Mouse (Mus musculus) liver, postnatal 0 days (tissue): ENCODE results near the gene Tbx21. TPM values are rescaled to one million over a fixed set of nuclear protein-coding genes. Genes with fewer than 3 reads are reported as not detected.

Source experiments
- ATAC-seq: fragments of 200-750 bp; cut with Nextera tagmentation; 2 replicates; pipeline ENCODE4 v1.8.0; 2017; ENCODE audit warnings: mild to moderate bottlenecking, moderate library complexity
- DNase-seq: peaks from one replicate; pipeline ENCODE4 v3.0.0-alpha.2; 2016
- H3K27ac ChIP-seq: fragments of 300-500 bp; sonication (generic); 2 replicates; pipeline ENCODE4 v1.5.1; 2014; ENCODE audit warnings: antibody characterized with exemption, moderate library complexity, mild to moderate bottlenecking, low read depth
- H3K27me3 ChIP-seq: fragments of 300-500 bp; sonication (generic); 2 replicates; pipeline ENCODE4 v1.6.1; 2014; ENCODE audit warnings: low read length, control low read depth, mixed read lengths; ENCODE audit not compliant: insufficient read depth
- H3K36me3 ChIP-seq: fragments of 300-500 bp; sonication (generic); replicated peaks from 2 replicates; pipeline ENCODE4 v1.6.1; 2014; ENCODE audit warnings: mild to moderate bottlenecking, control low read depth, low read length, moderate library complexity, mixed read lengths; ENCODE audit not compliant: insufficient read depth
- H3K4me1 ChIP-seq: fragments of 300-500 bp; sonication (generic); 2 replicates; pipeline ENCODE4 v1.6.1; 2014; ENCODE audit warnings: antibody characterized with exemption, mild to moderate bottlenecking, control low read depth; ENCODE audit not compliant: insufficient read depth
- H3K4me2 ChIP-seq: fragments of 300-500 bp; sonication (generic); 2 replicates; pipeline ENCODE4 v1.6.1; 2014; ENCODE audit warnings: low read depth, mild to moderate bottlenecking, low read length, moderate library complexity, mixed read lengths
- H3K4me3 ChIP-seq: fragments of 300-500 bp; sonication (generic); 2 replicates; pipeline ENCODE4 v1.5.1; 2014; ENCODE audit warnings: low read depth, low read length
- H3K9ac ChIP-seq: fragments of 300-500 bp; sonication (generic); replicated peaks from 2 replicates; pipeline ENCODE4 v1.6.1; 2014; ENCODE audit warnings: mild to moderate bottlenecking, moderate library complexity
- H3K9me3 ChIP-seq: fragments of 300-500 bp; sonication (generic); 2 replicates; pipeline ENCODE4 v1.6.1; 2016; ENCODE audit warnings: mild to moderate bottlenecking, control low read depth, low read length, mixed read lengths
- CTCF ChIP-seq: sonication (generic); IDR thresholded peaks from 2 replicates; pipeline ENCODE4 v1.5.1; 2016; ENCODE audit warnings: antibody characterized with exemption, low read depth
- EP300 ChIP-seq: IDR thresholded peaks from 2 replicates; pipeline ENCODE4 v1.6.1; 2016; ENCODE audit warnings: antibody characterized with exemption, low read depth, mild to moderate bottlenecking
- WGBS: fragments of 180-500 bp; shearing (Covaris S2); extraction: QIAGEN DNeasy Blood & Tissue Kit; methylation state at CpG from one replicate; pipeline ENCODE4 v1.1.7; 2014; ENCODE audit not compliant: insufficient replicate concordance; 5-methylcytosine and 5-hydroxymethylcytosine counted together
- polyA plus RNA-seq: library from polyadenylated mRNA; unstranded; fragments of >200 nt; fragmentation: Nextera tagmentation; extraction: Ambion mirVana; gene quantifications from 2 replicates; pipeline ENCODE4 v1.2.1, GENCODE M21; 2015

Gene Tbx21
- polyA plus RNA-seq, 1 experiment from 2014 or later, result 0.27 TPM

DNA sequence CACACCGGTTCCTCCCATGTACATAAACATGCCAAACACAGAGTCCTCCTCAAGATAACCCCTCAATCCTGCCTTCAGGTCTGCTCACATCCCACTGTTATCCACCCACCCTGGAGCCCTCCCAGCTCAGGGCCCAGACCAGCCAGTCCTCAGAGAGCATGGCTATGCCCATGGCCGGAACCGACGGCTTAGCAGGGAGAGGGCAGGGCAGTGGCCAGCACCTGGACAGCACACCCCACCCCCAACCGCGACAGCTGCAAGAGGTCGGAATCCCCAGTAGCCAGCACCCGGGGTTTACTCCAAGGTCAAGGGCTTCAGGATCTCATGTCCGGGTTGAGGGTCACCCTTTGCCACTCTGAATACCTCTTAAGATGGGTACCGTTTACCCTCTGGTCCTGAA is 5.1 kb upstream of the Tbx21 start:
- H3K9ac ChIP-seq, result no peak overlapping the region
- no peak for ATAC-seq
- H3K27me3 ChIP-seq, result peaks cover 20% of the 10 kb centered on the region
- no peak for TF ChIP-seq CTCF
- TF ChIP-seq EP300, result no peak
- no peak overlapping the region for H3K4me3 ChIP-seq
- no peak for DNase-seq
- H3K4me1 ChIP-seq, result peaks cover under 1% of the 10 kb centered on the region; the same call in 1 of the 2 replicates
- no peak overlapping the region for H3K27ac ChIP-seq
- no peaks in the 10 kb centered on the region for H3K9me3 ChIP-seq
- H3K4me2 ChIP-seq, result no peak overlapping the region
- 68% methylated on average over 10 of the region's 10 CpGs for WGBS
- no peaks in the 10 kb centered on the region for H3K36me3 ChIP-seq

DNA sequence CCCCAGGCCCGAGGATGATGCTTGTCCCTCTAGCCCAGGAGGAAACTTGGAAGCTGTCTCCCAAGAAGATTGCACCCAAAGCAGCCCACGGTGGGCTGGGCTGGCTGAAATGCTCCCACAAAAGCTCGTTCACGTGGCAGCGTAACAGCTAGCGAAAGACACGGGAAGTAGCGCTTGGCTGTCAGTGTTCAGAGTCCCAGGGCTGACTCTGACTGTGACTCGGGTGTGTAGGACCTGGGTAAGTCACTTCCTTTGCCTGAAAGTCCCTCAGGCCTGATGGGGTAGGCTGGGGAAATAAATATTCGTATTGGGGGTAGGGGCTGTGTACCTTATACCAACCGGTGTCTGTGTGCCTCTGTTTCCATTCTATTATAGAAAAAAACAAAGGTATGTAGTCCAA is 666 bp upstream of the Tbx21 start:
- peaks cover 45% of the 10 kb centered on the region for H3K27me3 ChIP-seq
- H3K9me3 ChIP-seq, result no peaks in the 10 kb centered on the region
- H3K36me3 ChIP-seq, result no peaks in the 10 kb centered on the region
- ATAC-seq, result no peak
- WGBS, result 5% methylated on average over 11 of the region's 11 CpGs
- DNase-seq, result no peak
- H3K4me1 ChIP-seq, result peaks cover 8% of the 10 kb centered on the region; the same call in 1 of the 2 replicates
- H3K27ac ChIP-seq, result no peak overlapping the region
- peak overlapping the region; percentile 41 for H3K4me3 ChIP-seq
- TF ChIP-seq EP300, result no peak
- TF ChIP-seq CTCF, result no peak
- peak overlapping the region; percentile 65 for H3K4me2 ChIP-seq
- H3K9ac ChIP-seq, result no peak overlapping the region

DNA sequence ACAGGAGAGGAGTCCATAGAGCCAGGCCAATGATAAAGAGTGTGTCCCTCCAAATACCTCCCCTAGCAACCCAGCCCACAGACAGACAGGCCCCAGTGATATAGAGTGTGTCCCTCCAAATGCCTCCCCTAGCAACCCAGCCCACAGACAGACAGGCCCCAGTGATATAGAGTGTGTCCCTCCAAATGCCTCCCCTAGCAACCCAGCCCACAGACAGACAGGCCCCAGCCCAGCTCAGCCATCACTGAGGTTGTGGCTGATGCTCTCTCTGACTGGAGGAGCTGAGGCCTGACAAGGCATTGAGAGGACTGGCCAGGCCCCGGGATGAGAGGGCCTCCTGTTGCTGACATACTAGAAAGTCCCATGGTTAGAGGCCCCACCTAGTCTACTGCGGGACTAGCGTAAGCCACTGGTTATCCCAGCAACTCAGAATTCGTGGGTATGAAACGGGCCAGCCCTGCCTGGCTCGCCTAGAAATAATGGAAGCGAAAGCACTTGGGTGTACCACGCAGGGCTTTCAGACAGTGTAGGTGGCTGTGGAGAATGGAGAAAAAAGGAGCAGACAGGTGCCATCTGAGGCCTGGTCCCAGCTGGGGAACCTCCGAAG is 2.5 kb downstream of the Tbx21 start:
- TF ChIP-seq EP300 (no peak), CTCF (no peak)
- DNase-seq, result no peak
- no peaks in the 10 kb centered on the region for H3K36me3 ChIP-seq
- no peak overlapping the region for H3K27ac ChIP-seq
- no peak overlapping the region for H3K4me3 ChIP-seq
- H3K27me3 ChIP-seq, result peaks cover 40% of the 10 kb centered on the region
- no peak overlapping the region for H3K9ac ChIP-seq
- ATAC-seq, result no peak
- peaks cover 8% of the 10 kb centered on the region; the same call in 1 of the 2 replicates for H3K4me1 ChIP-seq
- H3K9me3 ChIP-seq, result no peaks in the 10 kb centered on the region
- H3K4me2 ChIP-seq, result no peak overlapping the region
- WGBS, result 82% methylated on average over 9 of the region's 9 CpGs

DNA sequence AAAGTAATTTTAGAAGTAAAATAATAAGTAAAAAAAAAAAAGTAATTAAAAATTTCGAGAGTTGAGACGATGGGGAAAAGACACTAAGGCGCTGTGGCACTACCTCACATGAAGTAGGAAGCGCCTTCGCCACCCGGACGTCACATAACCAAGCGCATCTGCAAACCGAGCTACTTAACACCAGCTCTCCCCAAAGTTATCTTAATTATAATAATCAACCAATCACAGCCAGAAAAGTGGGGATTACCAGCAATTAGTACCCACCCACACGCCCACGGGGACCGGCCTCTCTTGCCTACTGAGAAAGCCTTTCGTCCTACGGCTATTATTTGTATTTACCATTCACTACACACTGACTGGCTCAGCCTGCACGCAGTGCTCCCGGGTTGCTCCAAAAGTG is 6.2 kb downstream of the Tbx21 start:
- Histone ChIP-seq H3K36me3 (no peaks in the 10 kb centered on the region), H3K4me3 (no peak overlapping the region), H3K9me3 (no peaks in the 10 kb centered on the region), H3K27ac (no peak overlapping the region), H3K27me3 (peaks cover 15% of the 10 kb centered on the region), H3K9ac (no peak overlapping the region), H3K4me1 (no peaks in the 10 kb centered on the region), H3K4me2 (no peak overlapping the region)
- WGBS, result 79% methylated on average over 16 of the region's 16 CpGs
- ATAC-seq (no peak), DNase-seq (no peak)
- TF ChIP-seq CTCF (no peak), EP300 (no peak)

DNA sequence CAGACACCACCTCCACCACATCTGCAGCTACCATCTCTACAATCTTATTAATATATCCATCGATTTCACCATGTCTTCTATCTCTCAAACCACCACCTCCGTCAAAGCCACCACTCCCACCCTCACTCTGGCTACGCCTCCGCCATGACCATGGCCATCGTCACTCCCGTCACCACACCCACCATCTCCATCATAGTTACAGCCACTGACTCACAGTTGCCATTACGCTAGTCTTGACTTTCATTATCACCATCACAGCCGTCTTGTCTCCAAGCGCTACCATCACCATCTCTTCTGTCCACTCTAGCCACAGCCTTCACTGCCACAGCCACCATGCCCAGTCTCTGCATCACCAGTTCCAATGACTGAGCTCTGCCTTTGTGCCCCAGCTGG is 11.0 kb downstream of the Tbx21 start:
- Histone ChIP-seq H3K36me3 (no peaks in the 10 kb centered on the region), H3K4me3 (no peak overlapping the region), H3K9me3 (no peaks in the 10 kb centered on the region), H3K27ac (no peak overlapping the region), H3K4me1 (no peaks in the 10 kb centered on the region), H3K9ac (no peak overlapping the region), H3K27me3 (peaks cover 14% of the 10 kb centered on the region), H3K4me2 (no peak overlapping the region)
- no peak for DNase-seq
- 81% methylated on average over 9 of the region's 9 CpGs for WGBS
- ATAC-seq, result no peak
- no peak for TF ChIP-seq CTCF
- TF ChIP-seq EP300, result no peak

DNA sequence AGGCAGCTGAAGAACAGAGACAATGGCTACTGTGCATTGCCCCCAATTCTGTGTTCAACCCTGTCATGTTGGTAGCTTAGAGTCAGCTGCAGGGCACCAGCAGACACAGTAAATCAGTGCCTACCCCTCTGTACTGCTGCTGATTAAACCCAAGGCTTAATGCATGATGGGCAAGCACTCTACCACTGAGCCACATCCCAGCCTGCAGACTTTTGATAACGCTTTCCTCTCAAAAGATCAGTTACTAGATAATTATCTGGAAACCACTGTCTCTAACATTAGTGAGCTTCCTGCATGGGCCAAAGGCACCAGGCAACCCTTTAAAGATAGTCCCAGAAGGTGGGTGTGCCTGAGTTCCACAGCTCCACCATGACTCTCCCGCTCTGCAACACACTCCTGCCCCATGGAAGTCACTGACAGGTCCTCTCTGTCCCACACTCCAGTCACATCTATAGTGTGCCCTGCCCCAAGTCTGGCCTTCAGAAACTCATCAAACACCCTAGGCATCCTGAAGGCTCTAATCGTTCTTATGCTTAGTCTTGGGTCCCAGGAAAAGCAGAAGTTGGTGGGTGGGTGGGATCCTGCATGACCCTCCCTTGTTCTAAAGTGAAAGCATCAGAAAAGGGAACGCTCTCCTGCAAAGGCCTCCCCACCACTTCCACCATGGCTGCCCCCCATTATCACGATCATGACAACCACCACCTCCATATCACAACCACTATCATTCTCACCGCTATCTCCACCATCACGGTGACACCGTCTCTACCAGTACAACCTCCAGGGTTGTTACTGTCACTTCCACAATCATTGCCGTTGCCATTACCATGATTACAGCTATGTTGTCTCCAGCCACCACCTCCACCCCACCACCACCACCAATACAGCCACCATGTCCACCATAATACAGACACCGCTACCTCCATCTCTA is 11.7 kb downstream of the Tbx21 start:
- 53% methylated on average over 10 of the region's 10 CpGs for WGBS
- Histone ChIP-seq H3K27ac (no peak overlapping the region), H3K9ac (no peak overlapping the region), H3K9me3 (no peaks in the 10 kb centered on the region), H3K4me1 (no peaks in the 10 kb centered on the region), H3K36me3 (no peaks in the 10 kb centered on the region), H3K4me2 (no peak overlapping the region), H3K27me3 (peaks cover 20% of the 10 kb centered on the region), H3K4me3 (no peak overlapping the region)
- TF ChIP-seq EP300 (no peak), CTCF (no peak)
- no peak for ATAC-seq
- DNase-seq, result no peak
